Mouse (Mus musculus) liver, embryonic 14.5 days (tissue): ENCODE data around the gene Nkain1. TPM values are rescaled to one million over a fixed set of nuclear protein-coding genes. Genes with fewer than 3 reads are reported as not detected.

Source experiments
- ATAC-seq: fragments of 200-750 bp; cut with Nextera tagmentation; 2 replicates; pipeline ENCODE4 v1.8.0; 2017; ENCODE audit warnings: moderate number of reproducible peaks, mild to moderate bottlenecking, moderate library complexity; ENCODE audit not compliant: insufficient read depth
- DNase-seq, 3 experiments: peaks; one replicate each; pipeline ENCODE4 v3.0.0-alpha.2; 2012 to 2013; ENCODE audit warnings: low read depth in 3 of 3, low spot score in 3 of 3
- H3K27ac ChIP-seq: fragments of 300-500 bp; sonication (generic); 2 replicates; pipeline ENCODE4 v1.5.1; 2014; ENCODE audit warnings: moderate library complexity, mild to moderate bottlenecking, control low read depth, inconsistent platforms
- H3K27me3 ChIP-seq: fragments of 300-500 bp; sonication (generic); 2 replicates; pipeline ENCODE4 v1.6.1; 2014; ENCODE audit warnings: mild to moderate bottlenecking, low read length, moderate library complexity; ENCODE audit not compliant: control insufficient read depth, insufficient read depth
- H3K36me3 ChIP-seq: fragments of 300-500 bp; sonication (generic); replicated peaks from 2 replicates; pipeline ENCODE4 v1.6.1; 2014; ENCODE audit warnings: low read depth; ENCODE audit not compliant: control insufficient read depth, insufficient read depth
- H3K4me1 ChIP-seq, 2 experiments: fragments of 200-500 bp in 1 of 2; fragments of 300-500 bp in 1 of 2; sonication (generic) in 1 of 2; replicated peaks; 2 replicates each; pipeline ENCODE4 v1.6.1; 2012 to 2014; ENCODE audit warnings: antibody characterized with exemption in 1 of 2, inconsistent platforms in 1 of 2, low read length in 1 of 2; ENCODE audit not compliant: control insufficient read depth in 2 of 2, insufficient read depth in 2 of 2
- H3K4me2 ChIP-seq: fragments of 300-500 bp; sonication (generic); 2 replicates; pipeline ENCODE4 v1.6.1; 2014; ENCODE audit warnings: low read depth, mild to moderate bottlenecking, control low read depth, moderate library complexity
- H3K4me3 ChIP-seq, 2 experiments: fragments of 200-500 bp in 1 of 2; fragments of 300-500 bp in 1 of 2; sonication (generic) in 1 of 2; 2 replicates each; pipeline ENCODE4 v1.5.1; 2012 to 2014; ENCODE audit warnings: low read depth in 2 of 2, low read length in 2 of 2, mild to moderate bottlenecking in 2 of 2, control low read depth in 1 of 2, inconsistent platforms in 1 of 2, moderate library complexity in 1 of 2; ENCODE audit not compliant: insufficient read depth in 1 of 2
- H3K9ac ChIP-seq: fragments of 300-500 bp; sonication (generic); replicated peaks from 2 replicates; pipeline ENCODE4 v1.6.1; 2014; ENCODE audit warnings: mild to moderate bottlenecking, control low read depth, moderate library complexity
- H3K9me3 ChIP-seq: fragments of 300-500 bp; sonication (generic); 2 replicates; pipeline ENCODE4 v1.6.1; 2016; ENCODE audit warnings: low read length, mixed read lengths; ENCODE audit not compliant: control insufficient read depth
- CTCF ChIP-seq: IDR thresholded peaks from 2 replicates; pipeline ENCODE4 v1.5.1; 2016; ENCODE audit warnings: antibody characterized with exemption, low read depth, control low read depth
- EP300 ChIP-seq: IDR thresholded peaks from 2 replicates; pipeline ENCODE4 v1.6.1; 2016; ENCODE audit warnings: antibody characterized with exemption, low read depth
- WGBS: fragments of 180-500 bp; shearing (Covaris S2); extraction: QIAGEN DNeasy Blood & Tissue Kit; methylation state at CpG from one replicate; pipeline ENCODE4 v1.1.7; 2014; ENCODE audit not compliant: insufficient replicate concordance; 5-methylcytosine and 5-hydroxymethylcytosine counted together
- polyA plus RNA-seq, 2 experiments: library from polyadenylated mRNA; depleted of rRNA in 1 of 2; stranded (reverse) in 1 of 2; unstranded in 1 of 2; fragments of >200 nt; fragmentation: Nextera tagmentation in 1 of 2; extraction: Ambion mirVana in 1 of 2; gene quantifications; 2 replicates each; pipeline versions ENCODE4 v1.2.1 to v1.2.3; 2012 to 2014

The Nkain1 gene
- polyA plus RNA-seq, 2 experiments = 0.39 TPM; not detected in 1

GRCm38 (mm10) chr4:130568043-130568978 lies 5.7 kb downstream of the Nkain1 start:
- Histone ChIP-seq H3K4me2 (no peak overlapping the region), H3K27ac (no peak overlapping the region), H3K36me3 (no peaks in the 10 kb centered on the region), H3K4me3 (no peak overlapping the region), H3K27me3 (peaks cover 15% of the 10 kb centered on the region), H3K9me3 (no peaks in the 10 kb centered on the region), H3K9ac (no peak overlapping the region), H3K4me1 (no peaks in the 10 kb centered on the region)
- ATAC-seq = no peak
- WGBS = 73% methylated on average over 23 of the region's 23 CpGs
- no peak for DNase-seq
- no peak for TF ChIP-seq CTCF
- TF ChIP-seq EP300 = no peak

- Histone ChIP-seq H3K4me3 (no peak overlapping the region), H3K9ac (no peak overlapping the region), H3K9me3 (no peaks in the 10 kb centered on the region), H3K36me3 (no peaks in the 10 kb centered on the region), H3K27ac (no peak overlapping the region), H3K27me3 (no peaks in the 10 kb centered on the region), H3K4me1 (no peaks in the 10 kb centered on the region), H3K4me2 (no peak overlapping the region)
- TF ChIP-seq EP300 (no peak), CTCF (no peak)
- DNase-seq = no peak
- ATAC-seq = no peak
- 59% methylated on average over 8 of the region's 8 CpGs for WGBS
Observed at GRCm38 (mm10) chr4:130563820-130564219, 10.2 kb downstream of the Nkain1 start.

GRCm38 (mm10) chr4:130563260-130563756 lies 10.7 kb downstream of the Nkain1 start:
- DNase-seq = no peak
- no peak overlapping the region for H3K4me2 ChIP-seq
- no peak for ATAC-seq
- no peak overlapping the region for H3K27ac ChIP-seq
- H3K9ac ChIP-seq = no peak overlapping the region
- H3K4me1 ChIP-seq = no peaks in the 10 kb centered on the region
- no peak overlapping the region for H3K4me3 ChIP-seq
- H3K9me3 ChIP-seq = no peaks in the 10 kb centered on the region
- TF ChIP-seq EP300 = no peak
- TF ChIP-seq CTCF = no peak
- 47% methylated on average over 9 of the region's 9 CpGs for WGBS
- no peaks in the 10 kb centered on the region for H3K27me3 ChIP-seq
- no peaks in the 10 kb centered on the region for H3K36me3 ChIP-seq

- H3K27ac ChIP-seq = no peak overlapping the region
- TF ChIP-seq EP300 (no peak), CTCF (no peak)
- ATAC-seq (no peak), DNase-seq (no peak)
- H3K9ac ChIP-seq = no peak overlapping the region
- WGBS = 62% methylated on average over 11 of the region's 11 CpGs
- no peaks in the 10 kb centered on the region for H3K9me3 ChIP-seq
- H3K27me3 ChIP-seq = no peaks in the 10 kb centered on the region
- no peaks in the 10 kb centered on the region for H3K4me1 ChIP-seq
- no peaks in the 10 kb centered on the region for H3K36me3 ChIP-seq
- H3K4me2 ChIP-seq = no peak overlapping the region
- H3K4me3 ChIP-seq = no peak overlapping the region
Observed at GRCm38 (mm10) chr4:130560576-130561310, 13.2 kb downstream of the Nkain1 start.

- no peak for TF ChIP-seq CTCF
- TF ChIP-seq EP300 = no peak
- no peak for ATAC-seq
- Histone ChIP-seq H3K27me3 (no peaks in the 10 kb centered on the region), H3K9ac (no peak overlapping the region), H3K4me3 (no peak overlapping the region), H3K36me3 (no peaks in the 10 kb centered on the region), H3K27ac (no peak overlapping the region), H3K4me1 (no peaks in the 10 kb centered on the region), H3K9me3 (no peaks in the 10 kb centered on the region), H3K4me2 (no peak overlapping the region)
- no peak for DNase-seq
- 73% methylated on average over 3 of the region's 3 CpGs for WGBS
Observed at GRCm38 (mm10) chr4:130559220-130559619, 14.8 kb downstream of the Nkain1 start.
